Comparison of ENCODE assay signal across 31 mouse cellular contexts in genomic region chr11:70463970-70464369, GRCm38 (mm10). TPM values are rescaled to one million over a fixed set of nuclear protein-coding genes. Genes with fewer than 3 reads are reported as not detected.
"Had no signal": no experiment of that assay in that cellular context is flagged by ENCODE, and none has a peak within 500 bp of the region (broad histone marks: within the 10 kb centered on the region; RNA-seq: fewer than 3 reads in every experiment).

No protein-coding gene starts in this region.

- H3K27ac ChIP-seq: heart, adult 2 months; heart, embryonic 13.5 days; heart, embryonic 15.5 days; hindbrain, embryonic 12.5 days; hindbrain, embryonic 14.5 days; intestine, embryonic 15.5 days; kidney, embryonic 15.5 days; layer of hippocampus, adult 2 months; left cerebral cortex, adult 2 months; liver, embryonic 13.5 days; liver, embryonic 15.5 days had no signal

- H3K9ac ChIP-seq: heart, embryonic 13.5 days; heart, embryonic 15.5 days; hindbrain, embryonic 12.5 days; hindbrain, embryonic 14.5 days; intestine, embryonic 15.5 days; kidney, embryonic 15.5 days; liver, embryonic 13.5 days; liver, embryonic 15.5 days; liver, postnatal 0 days had no signal

- H3K9me3 ChIP-seq: heart, embryonic 15.5 days; hindbrain, embryonic 12.5 days; intestine, embryonic 15.5 days; kidney, embryonic 15.5 days; liver, embryonic 13.5 days; liver, embryonic 15.5 days had no signal

- ATAC-seq: hindbrain, embryonic 16.5 days; inflammation-experienced regulatory T-cells, adult 6 months; intestine, embryonic 15.5 days; intestine, postnatal 0 days; liver, postnatal 0 days had no signal

- H3K4me3 ChIP-seq: heart, adult 2 months; heart, embryonic 13.5 days; heart, embryonic 15.5 days; hindbrain, embryonic 12.5 days; intestine, embryonic 15.5 days; kidney, embryonic 15.5 days; layer of hippocampus, adult 2 months; left cerebral cortex, adult 2 months; liver, embryonic 13.5 days; liver, embryonic 15.5 days had no signal

- H3K36me3 ChIP-seq: heart, embryonic 13.5 days; heart, embryonic 15.5 days; hindbrain, embryonic 12.5 days; intestine, embryonic 15.5 days; kidney, embryonic 15.5 days; liver, embryonic 13.5 days; liver, embryonic 15.5 days had no signal

- H3K4me2 ChIP-seq: heart, embryonic 11.5 days; heart, embryonic 13.5 days; heart, embryonic 15.5 days; hindbrain, embryonic 12.5 days; hindbrain, embryonic 14.5 days; intestine, embryonic 15.5 days; kidney, embryonic 15.5 days; liver, embryonic 13.5 days; liver, embryonic 15.5 days had no signal

- DNase-seq: gastrocnemius, postnatal 14 days; gastrocnemius, postnatal 36 days; heart, adult 2 months; heart, postnatal 14 days; heart, postnatal 36 days; kidney, adult 2 months; kidney, adult 9 months; kidney, postnatal 10 days; kidney, postnatal 25 days; kidney, postnatal 4 days; liver; liver, embryonic 13.5 days; liver, postnatal 0 days had no signal

RNA-seq across cellular contexts. Expression of gene Cxcl16, which starts 4.2 kb away (rescaled TPM):
- total RNA-seq: hematopoietic stem cell, adult 5-6 weeks had no signal

RNA-seq across cellular contexts. Expression of gene Zmynd15, which starts 4.7 kb away (rescaled TPM):
- polyA plus RNA-seq: inflammation-experienced regulatory T-cells, adult 6 months had no signal

RNA-seq across cellular contexts. Expression of gene Tm4sf5, which starts 41.1 kb away (rescaled TPM):
- total RNA-seq: gastrocnemius, adult 18-20 months; gastrocnemius, adult 8-10 months; gastrocnemius, postnatal 14 days; gastrocnemius, postnatal 36 days; hematopoietic stem cell, adult 5-6 weeks; layer of hippocampus, adult 2 months; layer of hippocampus, postnatal 10 days; left cerebral cortex, postnatal 36 days had no signal
